Mouse (Mus musculus): ENCODE data around the gene Scaf1.
"Not testable (repeated sequence)": the region's sequence is repeated elsewhere in the genome, so short reads cannot be mapped to it uniquely, and the experiment has no call there.

Gene Scaf1

DNA sequence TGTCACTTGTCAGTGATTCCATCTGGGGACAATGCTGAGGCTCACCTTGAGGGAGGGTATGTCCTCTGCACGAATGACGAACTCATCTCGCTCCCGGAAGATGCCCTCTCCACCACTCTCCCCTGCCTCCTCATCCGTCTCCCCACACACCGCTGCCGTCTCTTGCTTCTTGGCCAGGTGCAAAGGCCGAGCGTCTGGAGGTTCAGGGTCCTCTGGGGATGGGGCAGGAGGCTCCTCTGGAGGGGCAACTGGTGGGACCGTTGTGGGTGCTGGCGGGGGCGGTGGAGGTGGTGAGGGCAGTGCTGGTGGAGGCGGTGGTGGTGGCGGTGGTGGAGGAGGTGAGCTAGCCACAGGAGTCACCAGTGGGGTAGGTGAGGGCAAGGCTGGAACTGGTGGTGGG lies 27.1 kb upstream of the Scaf1 start:
- no peak for DNase-seq (ENCODE audit: low spot score)

DNA sequence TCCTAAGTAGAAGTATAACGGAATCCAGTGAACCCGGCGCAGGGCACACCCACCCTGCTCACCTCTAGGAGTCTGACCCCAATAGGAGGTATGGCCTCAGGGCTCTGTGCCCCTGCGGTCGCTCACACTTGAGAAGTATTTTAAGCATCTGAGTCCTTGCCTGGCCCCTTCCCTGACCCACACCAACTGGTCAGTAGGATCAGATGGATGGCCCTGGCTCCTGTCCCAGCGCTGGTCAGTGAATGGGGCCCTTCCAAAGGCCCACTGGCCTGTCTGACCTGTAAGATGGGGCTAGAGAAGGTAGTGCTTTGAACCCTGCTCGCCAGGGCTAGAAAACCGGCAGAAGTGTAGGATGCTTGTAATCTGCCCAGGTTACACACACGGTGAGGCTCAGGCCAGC lies 24.7 kb upstream of the Scaf1 start:
- no peak for DNase-seq (ENCODE audit: low spot score)

DNA sequence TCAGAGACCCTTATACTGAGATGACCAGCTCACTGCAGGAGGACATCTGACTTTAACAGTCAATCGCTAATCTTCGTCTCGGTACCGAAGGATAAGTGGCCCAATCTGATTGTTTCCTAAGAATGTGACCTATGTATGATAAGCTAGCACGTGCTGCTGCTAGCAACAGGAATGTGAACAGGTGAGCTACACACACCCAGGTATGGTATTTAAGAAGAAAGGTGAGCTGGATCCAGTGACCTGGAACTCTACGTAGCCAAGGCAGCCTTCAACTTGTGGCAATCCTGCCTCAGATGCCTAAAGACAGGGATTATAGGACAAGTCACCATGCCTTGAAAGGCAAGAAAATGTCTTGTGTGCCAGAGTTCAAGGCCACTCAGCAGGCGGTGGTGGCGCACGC lies 22.2 kb upstream of the Scaf1 start:
- no peak for DNase-seq (ENCODE audit: low spot score)

DNA sequence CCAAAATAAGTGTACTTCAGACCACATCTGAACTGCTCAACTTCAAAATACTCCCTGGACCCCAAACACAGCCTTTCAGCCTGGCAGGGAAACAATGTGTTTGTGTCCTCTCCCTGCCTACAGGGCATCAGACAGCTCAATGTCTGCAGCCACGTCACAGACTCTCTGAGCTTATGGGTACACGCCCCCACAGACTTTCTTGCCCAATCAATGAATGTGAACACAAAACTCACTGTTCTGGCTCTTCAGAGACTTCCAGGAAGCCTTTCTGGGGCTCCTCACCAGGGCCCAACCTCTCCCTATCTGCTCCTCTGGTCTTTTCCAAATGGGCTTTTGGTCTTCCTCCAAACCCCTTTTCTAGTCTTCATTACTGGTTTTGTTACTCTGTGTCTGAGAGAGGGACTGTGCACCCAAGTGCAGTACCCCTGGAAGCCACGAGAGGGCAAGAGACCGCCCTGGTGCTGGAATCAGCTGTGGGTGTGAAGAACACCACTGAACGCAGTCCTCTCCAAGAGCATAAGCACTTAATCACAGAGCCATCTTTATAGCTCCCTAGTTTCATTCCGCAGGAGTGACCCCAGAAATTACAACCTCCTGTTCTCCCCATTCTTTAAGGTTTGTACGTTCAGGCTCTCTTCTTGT lies 21.7 kb upstream of the Scaf1 start:
- DNase-seq (ENCODE audit: low spot score): no peak

DNA sequence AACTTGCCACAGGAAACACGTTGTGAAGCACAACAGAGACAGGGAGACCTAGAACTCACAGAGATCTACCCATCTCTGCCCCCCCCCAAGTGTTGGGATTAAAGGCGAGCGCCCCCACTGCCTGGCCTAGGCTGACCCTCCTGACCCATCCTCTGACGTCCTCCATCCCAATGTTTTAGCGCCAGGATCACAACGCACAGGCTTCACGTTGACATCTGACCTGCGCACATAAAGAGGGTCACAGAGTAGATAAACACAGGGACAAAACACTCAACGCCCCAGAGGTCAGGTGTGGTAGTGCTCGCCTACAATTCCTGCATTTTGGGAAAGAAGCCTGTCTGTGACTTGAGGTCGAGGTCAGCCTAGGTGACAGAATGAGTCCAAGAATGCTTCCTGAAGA lies 20.5 kb upstream of the Scaf1 start:
- no peak for DNase-seq (ENCODE audit: low spot score)

DNA sequence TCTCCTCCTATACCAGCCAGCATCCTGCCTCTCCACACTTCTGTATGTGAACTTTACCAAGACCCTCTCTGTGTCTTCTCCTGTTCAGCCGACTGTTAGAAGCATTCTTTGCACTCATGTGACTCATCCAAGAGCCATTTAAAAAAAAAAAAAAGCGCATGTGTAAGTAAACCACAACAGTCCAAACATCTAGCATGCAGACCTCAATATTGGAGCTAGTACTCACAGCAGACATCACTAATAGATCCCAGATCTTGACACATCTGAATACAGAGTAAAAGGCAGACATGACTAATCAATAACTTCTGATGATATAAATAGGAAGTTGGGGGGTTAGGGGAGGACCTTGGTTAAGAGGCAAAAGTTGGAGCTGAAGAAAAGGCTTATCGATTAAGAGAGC lies 19.5 kb upstream of the Scaf1 start:
- no peak for DNase-seq (ENCODE audit: low spot score)

DNA sequence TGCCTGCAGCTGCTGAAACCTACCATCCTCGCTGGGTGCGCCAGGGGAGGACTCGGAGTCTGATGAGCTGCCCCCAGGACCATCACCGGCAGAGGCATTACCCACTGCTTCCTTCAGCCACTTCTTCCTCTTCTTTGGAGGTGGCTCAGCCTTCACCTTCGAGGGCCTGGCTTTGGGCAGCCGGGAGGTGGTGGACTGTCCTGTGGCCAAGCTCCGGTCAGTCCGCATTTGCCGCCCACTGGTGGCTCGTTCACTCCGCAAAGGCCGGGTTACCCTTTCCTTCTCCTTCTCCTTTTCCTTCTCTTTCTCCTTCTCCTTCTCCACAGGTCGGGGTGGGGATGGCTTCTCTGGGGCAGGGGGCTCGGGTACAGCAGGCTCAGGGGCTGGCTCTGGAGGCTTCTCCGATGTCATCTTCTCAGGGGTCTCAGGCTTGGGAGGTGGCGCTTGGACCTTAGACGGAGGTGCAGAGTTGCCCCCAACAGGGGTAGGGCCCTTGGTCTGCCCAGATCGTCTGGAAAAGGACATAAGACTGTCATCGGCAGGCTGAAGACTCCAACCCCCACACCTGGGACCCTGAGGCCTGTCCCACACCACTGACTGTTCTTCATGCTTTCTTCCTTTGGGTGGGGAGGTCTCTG lies 17.7 kb upstream of the Scaf1 start:
- DNase-seq (ENCODE audit: low spot score): no peak

DNA sequence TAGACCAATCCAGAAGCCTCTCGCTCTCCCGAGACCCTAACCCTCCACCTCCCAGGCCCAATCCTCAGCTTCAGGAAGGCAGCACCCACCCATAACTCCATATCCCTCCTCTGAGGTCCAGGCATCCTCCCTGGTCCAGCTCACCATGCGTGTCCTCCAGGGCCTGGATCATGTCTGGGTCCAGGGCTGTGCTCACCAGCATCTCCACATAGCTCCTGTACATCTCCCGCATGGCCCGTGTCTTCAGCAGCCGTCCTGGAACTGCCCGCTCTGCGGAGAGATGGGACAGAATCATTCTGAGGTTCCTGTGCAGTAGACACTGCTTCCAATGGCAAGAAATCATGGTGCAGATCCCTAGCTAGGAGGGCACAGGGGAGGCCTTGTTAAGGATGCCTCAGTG lies 14.7 kb upstream of the Scaf1 start:
- DNase-seq (ENCODE audit: low spot score): no peak

DNA sequence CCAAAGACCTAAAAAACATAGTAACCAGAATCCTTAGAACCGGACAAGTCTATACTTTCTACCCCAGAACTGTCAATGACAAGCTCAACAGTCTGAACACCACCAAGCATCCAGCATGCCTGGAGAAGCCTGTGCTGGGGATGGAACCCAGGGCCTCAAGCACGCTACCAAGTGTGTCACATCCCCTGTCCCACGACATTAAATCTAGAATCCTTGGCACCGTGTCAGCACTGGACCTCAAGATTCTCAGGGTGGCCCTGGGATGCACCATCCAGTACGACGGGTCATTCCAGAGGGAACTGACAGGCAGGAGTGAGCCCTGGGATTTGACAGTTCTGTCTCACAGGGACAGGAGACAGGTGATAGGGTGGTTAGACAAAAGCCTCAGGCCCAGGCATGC lies 13.8 kb upstream of the Scaf1 start:
- no peak for DNase-seq (ENCODE audit: low spot score)

DNA sequence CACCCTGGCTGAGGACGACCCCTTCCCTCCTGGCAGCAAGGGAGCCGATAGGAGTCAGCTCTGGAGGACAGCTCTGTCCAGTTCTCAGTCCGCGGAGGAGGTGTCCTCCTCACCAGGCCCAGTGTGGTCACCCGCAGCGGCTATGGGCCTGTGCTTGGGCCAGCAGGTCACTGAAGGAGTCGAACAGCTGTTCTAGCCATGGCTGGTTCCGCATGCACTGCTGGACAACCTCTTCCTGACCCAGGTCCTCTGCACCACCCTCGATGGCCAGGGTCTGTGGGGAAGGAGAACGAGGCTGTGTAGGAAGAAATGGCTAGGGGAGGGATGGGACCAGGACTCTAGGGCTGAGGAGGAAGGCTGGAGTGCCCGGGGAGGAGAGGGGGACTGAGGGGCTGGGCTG lies 12.2 kb upstream of the Scaf1 start:
- DNase-seq (ENCODE audit: low spot score): no peak

DNA sequence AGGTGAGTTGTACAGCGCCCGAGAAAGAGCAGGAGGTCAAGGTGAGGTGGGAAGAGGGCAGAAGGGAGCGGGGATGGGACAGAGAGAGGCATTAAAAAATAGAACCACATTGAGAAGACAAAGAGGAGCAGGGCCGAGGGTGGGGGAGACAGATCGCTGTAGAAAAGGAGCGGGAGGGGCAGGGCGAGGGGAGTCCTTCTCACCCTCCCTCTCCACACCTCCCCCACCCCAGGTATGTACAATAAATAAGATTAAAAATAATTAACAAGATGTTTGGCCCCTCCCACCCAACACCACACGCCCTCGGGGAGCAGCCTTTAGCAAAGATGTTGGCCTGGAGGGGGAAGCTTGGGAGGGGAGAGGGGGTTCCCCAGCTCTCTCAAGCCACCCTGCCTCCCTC lies 11.6 kb upstream of the Scaf1 start:
- no peak for DNase-seq (ENCODE audit: low spot score)

DNA sequence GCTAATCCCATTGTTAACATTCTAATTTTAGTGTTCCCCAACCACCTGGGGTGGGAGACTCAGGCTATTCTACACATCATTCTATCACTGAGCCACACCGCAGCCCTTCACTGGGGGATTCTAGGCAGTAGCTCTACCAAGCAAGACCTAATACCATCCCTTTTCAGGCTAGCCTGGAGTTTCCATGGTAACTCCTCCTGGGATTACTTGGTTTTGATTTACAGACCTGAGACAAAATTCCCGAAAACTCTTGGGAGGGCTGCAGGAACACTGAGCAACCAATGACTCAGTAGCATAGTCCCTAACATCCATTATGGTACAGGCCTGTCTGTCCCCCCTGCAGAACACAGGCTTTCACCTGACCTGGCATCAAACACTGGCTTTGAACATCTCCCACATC lies 10.1 kb upstream of the Scaf1 start:
- no peak for DNase-seq (ENCODE audit: low spot score)

DNA sequence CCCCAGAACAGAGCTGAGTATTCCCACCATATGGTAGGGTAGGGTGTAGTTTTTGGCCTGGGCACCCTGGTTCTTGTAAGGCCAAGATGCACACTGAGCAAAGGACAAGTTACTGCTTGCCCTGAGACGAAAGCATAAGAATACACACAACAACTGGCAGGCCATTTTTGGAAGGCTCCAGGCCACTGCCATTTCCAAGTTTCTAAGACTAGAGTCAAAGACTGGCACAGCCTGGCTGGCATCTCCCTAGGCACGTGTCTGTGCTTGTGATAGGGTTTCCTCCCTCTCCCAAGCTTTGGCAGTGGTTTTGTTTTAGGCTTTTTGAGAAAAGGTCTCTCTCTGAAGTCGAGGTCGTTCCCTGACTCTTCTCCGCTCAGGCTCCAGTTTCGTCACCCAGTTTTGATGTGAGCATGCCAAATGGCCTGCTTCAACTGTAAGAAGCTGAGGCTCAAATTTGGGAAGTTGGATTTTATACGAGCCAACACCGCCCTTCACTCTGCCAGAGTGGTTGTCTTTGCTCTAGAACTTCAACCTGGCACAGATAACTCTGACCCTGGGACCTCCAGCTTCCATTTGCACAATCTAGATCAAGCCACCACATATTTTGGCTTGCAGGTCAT lies 9.5 kb upstream of the Scaf1 start:
- DNase-seq (ENCODE audit: low spot score): peak; percentile 60

DNA sequence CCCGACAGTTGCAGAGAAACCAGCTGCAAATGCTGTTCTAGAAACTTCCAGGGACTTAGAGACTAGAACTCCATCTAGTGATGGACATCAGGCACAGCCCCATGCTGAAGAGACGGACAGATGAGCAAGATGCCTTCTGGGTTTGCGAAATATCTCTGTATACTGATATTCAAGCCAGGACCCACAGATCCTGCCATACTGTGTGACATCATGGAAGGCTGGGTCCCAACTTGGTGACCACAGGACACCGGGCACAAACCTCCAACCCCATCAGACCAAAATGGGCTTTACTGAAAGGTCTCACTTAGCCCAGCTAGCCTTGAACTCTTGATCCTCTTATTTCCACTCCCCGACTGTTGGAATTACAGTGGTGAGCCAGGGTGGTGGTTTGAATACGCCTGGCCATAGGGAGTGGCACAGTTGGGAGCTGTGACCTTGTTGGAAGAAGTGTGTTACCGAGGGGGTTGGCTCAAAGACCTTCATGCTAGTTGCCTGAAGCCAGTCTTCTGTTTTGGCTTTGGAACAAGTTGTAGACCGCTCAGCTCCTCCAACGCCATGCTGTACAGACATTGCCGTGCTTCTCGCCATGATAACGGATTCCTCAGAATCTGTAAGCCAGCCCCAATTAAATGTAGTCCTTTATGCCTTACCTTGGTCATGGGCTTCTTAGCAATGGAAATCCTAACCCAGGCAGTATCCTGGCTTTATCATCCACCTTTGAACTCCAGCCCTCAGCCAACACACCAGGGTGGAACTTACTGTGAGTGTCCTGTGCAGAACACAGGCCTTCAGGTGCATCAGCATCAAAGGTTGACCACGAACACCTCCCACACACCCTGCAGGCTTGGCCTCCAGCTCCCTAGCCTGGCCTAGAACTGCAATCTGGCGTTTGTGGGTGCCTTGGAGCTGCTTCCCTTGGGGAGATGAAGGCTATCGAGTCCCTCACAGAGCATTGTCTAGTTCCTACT lies 8.4 kb upstream of the Scaf1 start:
- DNase-seq (ENCODE audit: low spot score): no peak

DNA sequence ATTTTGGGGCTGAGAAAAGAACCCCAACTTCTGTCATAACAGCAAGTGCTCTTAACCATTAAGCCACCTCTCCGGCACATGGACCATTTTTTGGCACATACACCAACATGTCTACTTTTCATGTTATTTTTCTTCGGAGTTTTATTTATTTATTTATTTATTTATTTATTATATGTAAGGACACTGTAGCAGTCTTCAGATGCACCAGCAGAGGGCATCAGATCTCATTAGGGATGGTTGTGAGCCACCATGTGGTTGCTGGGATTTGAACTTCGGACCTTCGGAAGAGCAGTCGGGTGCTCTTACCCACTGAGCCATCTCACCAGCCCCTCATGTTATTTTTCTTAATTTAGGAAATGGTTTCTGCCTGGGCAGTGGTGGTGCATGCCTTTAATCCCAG lies 7.5 kb upstream of the Scaf1 start:
- DNase-seq (ENCODE audit: low spot score): not testable (repeated sequence)

DNA sequence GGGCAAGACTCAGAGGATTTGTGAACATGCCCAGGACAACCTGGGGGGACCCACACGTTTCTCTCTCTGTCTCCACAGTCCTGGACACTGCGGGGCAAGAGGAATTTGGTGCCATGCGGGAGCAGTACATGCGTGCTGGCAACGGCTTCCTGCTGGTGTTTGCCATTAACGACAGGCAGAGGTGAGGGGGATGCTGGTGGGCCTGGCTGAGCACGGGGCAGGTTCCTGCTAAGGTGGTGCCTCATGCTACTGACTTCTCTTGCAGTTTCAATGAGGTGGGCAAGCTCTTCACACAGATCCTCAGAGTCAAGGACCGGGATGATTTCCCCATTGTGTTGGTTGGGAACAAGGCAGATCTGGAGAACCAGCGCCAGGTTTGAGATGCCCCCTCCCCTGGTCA lies 4.1 kb upstream of the Scaf1 start:
- no peak for DNase-seq (ENCODE audit: low spot score)

DNA sequence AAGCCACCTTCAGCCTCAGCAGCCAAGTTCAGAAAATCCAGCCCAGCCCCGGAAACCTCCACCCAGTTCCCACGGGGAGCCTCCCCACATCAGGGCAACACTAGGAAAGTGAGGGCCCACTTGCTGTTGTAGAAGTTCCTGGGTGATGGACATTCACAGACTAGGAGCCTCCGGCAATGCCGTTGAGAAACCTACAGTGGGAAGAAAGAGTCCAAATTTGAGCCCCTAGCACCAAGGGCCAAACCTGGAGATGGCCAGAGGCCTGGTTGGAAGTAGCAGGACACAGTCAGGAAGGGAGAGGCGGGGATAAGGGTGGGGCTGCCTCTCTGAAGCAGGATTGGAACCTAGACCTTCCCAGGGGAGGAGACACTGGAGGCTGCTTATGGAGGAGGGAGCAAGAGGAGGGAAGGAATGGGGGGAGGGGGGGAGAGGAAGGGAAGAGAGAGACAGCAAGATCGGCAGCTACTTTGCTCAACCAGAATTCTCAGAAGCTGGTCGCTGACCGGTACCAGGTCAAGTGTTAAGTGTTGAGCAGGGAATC lies 2.9 kb upstream of the Scaf1 start:
- DNase-seq (ENCODE audit: low spot score): peak; percentile 93

DNA sequence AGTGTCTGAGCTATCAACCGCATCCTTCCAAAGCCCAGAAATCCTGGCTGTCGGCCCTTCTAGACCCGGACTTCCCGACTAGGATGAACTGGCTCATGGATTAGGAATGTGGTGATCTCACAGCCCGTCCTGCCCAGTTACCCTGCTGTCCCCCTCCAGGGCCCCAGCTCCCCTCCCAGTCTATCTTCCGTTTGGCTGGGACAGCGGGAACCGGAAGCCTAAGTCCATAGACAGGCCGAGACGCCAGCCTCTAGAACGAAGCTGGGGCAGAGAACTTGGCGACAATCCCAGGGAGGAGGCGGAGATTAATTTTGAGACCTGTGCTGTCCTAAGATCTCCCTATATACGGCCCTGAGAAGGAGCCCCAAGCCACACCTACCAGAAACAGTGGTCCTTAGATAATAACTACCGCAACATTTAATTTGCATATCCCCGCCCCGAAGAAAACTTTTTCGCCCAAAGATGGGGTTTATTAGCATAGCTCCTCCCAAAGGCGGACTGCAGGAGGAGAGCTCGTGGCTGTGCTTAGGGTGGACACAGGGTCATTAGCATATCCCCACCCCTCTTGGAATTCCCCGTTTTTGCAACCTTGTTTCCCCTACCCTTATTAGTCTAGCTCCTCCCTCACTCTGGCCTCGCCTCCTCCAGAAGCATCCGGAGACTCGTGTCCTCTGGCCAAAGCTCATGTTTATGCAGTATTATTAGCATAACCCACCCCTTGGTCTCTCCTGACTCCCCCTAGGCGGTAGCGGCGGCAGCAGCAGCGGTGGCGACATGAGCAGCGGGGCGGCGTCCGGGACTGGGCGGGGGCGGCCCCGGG lies 1.3 kb upstream of the Scaf1 start, which contains the start of gene Rras:
Gene Rras (plus strand): TSS at position 720 of the 820 bp plus-strand sequence.
- DNase-seq (ENCODE audit: low spot score): peak; percentile 99

DNA sequence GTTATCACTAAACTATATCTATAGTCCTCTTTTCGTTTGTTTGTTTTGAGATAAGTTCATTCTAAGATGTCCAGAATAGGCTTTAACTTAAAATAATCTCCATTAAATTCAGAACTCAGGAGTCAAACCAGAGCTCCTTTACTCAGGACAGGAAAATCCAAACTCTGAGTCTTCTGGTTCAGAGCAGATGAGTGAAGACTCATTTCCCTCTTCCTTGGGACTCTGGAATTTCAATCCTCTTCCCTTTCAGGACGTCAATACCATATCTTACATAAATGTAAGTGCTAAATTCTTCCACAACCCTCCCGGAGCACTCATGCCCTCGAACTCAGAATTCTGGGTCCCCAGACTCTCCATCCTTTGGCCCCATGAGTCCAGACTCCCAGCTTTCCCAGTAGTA lies 598 bp upstream of the Scaf1 start:
- no peak for DNase-seq (ENCODE audit: low spot score)

DNA sequence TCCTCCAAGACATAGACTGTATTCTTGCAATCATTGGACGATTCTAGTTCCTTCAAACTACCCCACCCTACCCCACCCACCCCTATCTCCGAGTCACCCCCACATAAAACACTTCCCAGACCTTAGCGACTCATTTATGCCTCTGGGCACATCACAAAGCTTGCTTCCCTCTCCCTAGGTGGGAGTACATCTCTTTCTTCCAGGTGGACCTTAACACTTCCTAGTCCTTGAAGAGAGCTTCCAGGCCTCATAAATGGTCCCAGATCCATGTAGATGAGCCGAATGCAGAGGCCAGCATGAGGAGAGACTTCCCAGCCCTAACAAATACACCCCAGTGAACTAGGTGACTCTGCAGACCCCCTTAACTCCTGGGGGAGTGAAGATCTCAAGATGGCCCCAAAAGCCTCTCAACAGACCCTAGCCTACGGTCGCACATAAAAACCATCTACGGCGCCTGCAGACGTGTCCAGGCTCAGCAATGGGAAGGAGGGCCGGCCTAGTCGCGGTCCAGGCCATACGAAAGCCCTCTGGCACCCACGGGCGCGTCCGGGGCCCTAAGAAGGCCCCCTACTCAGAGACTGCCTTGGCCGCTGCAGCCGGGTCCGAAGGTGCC lies 713 bp downstream of the Scaf1 start:
- no peak for DNase-seq (ENCODE audit: low spot score)

DNA sequence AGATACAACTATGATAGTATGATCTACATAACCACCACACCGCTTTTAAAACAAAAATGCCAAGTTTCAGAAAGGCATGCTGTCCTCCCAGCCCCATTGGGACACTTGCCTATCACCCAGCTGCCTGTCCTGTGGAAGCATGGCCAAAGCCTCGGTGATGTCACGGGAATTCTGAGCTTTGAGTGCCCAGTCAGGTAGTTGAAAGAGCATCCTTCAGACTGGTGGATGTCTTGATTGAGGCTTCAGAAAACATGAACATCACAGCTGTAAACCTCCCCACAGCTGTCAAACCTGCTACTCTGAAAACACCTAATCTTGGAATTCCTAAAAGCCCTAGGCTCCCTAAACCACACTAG lies 2.1 kb downstream of the Scaf1 start:
- no peak for DNase-seq (ENCODE audit: low spot score)
